Mouse (Mus musculus): ENCODE data around the gene Lhx8.

The Lhx8 gene

GRCm38 (mm10) chr3:154330181-154331002 is at the start of gene Lhx8:
Gene Lhx8, minus strand, starts transcription at chr3:154330659.
- peak; percentile 16 for DNase-seq (ENCODE audit: low spot score)

DNA sequence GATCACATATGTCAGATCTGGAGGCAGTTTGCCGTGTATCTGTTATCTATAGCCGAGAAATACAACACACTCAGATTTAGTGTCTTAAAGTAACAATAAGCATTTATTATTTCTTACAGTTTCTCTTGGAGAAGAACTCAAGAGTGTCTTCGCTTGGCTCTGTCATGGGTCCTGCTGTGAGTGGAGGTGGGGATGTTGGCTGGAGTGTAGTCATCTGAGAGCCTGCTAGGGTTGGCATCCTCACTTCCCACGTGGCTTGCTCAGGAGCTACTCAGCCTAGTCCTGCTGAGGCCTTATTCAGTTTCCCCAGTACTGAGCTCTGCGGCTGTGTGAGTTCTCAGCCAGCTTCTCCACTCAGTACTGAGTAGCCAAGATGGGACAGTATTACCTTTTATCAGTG is 43.1 kb upstream of the Lhx8 start:
- DNase-seq (ENCODE audit: low spot score): no peak

DNA sequence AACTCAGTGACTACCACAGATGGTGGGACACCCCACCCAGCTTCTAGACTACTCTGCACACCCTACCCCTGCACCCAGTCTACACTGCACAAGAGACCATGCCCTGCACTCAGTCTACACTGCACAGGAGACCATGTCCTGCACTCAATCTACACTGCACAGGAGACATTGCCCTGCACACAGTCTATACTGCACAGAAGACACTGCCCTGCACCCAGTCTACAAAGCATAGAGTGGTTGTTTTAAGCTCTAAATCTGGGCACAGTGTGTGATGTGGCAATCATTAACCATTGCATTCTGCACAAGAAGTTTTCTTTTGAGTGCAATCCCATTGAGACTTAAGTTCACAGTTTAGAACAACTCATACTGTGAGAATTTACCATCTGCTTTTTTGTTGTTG is 42.2 kb upstream of the Lhx8 start:
- DNase-seq (ENCODE audit: low spot score): no peak

GRCm38 (mm10) chr3:154367327-154367726 is 36.9 kb upstream of the Lhx8 start:
- DNase-seq (ENCODE audit: low spot score): no peak

GRCm38 (mm10) chr3:154364604-154365209 is 34.2 kb upstream of the Lhx8 start:
- DNase-seq (ENCODE audit: low spot score): peak; percentile 48

DNA sequence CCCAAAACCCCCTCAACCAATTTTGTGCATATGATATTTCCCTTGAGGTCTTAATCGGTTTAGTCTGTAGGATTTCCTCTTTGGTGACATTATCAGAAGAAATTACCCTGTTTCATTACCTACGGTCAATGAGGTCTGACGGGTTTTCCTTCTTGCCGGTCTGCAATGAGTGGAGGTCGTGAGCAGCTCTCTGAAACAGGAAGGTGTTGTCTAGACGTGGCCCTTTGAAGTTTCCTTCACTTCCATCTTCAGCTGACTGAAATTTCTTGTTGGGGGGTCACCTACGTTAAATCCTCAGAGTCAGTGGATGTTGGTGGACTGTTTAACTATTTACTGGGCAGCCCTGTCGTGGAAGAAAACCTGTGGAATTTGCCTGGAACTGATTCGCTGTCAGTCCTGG is 33.0 kb upstream of the Lhx8 start:
- DNase-seq (ENCODE audit: low spot score): no peak

DNA sequence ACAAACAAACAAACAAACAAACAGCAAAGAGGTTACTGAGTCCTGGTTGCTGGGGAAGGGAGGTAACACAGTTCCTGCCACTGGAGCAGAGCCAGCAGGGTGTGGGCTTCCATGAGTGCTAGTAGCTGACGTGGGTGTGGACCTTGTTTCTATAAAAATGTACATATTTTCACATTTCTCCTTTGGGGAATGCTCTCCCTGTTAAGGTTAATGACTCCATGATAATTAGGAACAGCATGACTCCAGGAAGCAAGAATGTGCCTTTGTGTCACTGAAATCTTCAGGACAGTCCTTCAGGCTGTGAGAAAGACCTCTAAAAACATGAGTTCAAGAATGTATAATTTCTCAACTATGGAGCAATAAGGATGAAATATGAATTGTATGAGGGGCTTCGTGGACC is 28.8 kb upstream of the Lhx8 start:
- DNase-seq (ENCODE audit: low spot score): no peak

- no peak for DNase-seq (ENCODE audit: low spot score)
Observed at GRCm38 (mm10) chr3:154340294-154340914, 9.9 kb upstream of the Lhx8 start.

GRCm38 (mm10) chr3:154339649-154340260 is 9.3 kb upstream of the Lhx8 start:
- DNase-seq (ENCODE audit: low spot score): no peak

- no peak for DNase-seq (ENCODE audit: low spot score)
Observed at GRCm38 (mm10) chr3:154334806-154335205, 4.3 kb upstream of the Lhx8 start.

DNA sequence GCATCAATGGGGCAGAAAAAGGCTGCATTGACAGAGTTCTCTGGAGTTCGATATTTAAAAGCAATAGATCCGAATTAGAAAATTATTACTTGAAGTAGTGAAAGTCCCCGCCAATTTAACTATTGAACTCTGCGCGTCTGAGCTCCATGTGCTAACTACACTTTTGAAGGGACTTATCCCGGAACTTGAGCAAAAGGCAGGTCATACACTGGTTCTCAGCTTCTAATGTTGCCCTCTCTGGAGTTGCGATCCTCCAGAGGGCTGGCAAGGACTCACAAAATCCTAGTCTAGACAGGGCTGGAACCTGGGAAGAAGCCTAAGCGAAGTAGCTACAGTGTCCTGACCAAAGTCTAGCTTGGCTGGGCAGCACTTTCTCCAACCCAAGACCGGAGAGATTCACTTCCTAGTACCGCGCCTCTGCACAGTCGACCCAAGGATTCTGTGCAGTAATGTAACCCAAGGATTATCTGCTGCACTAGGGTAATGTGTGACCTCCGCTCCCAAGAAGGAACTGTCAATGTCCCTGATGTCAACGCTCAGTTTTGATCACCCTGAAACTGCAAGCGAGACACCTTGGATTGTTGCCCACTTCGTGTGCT is 3.0 kb upstream of the Lhx8 start:
- no peak for DNase-seq (ENCODE audit: low spot score)

DNA sequence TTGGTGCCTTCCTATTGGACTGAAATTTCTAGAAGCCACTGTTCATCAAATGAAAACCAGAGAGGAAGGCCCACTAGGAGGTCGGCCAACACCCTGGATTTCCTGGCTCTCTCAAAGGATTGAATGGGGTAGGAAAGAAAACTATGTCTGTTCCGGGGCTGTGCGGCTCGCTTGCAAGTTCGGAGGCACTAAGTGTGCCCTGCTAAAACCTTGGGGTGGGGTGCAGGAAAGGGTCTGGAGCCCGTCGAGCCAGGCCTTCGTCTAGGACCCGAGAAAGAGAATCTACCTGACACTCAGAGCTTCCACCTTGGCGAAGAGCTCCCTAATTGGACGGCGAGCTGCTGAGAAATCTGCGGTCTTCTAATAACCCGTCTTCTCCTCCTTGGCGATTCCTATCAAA is 2.5 kb upstream of the Lhx8 start:
- DNase-seq (ENCODE audit: low spot score): no peak

- DNase-seq (ENCODE audit: low spot score): no peak
Observed at GRCm38 (mm10) chr3:154332213-154332530, 1.7 kb upstream of the Lhx8 start.

- no peak for DNase-seq (ENCODE audit: low spot score)
Observed at GRCm38 (mm10) chr3:154331506-154332212, 1.2 kb upstream of the Lhx8 start.

- no peak for DNase-seq (ENCODE audit: low spot score)
Observed at GRCm38 (mm10) chr3:154331003-154331340, 513 bp upstream of the Lhx8 start.

GRCm38 (mm10) chr3:154329323-154330180 is 907 bp downstream of the Lhx8 start:
- DNase-seq (ENCODE audit: low spot score): peak; percentile 34

DNA sequence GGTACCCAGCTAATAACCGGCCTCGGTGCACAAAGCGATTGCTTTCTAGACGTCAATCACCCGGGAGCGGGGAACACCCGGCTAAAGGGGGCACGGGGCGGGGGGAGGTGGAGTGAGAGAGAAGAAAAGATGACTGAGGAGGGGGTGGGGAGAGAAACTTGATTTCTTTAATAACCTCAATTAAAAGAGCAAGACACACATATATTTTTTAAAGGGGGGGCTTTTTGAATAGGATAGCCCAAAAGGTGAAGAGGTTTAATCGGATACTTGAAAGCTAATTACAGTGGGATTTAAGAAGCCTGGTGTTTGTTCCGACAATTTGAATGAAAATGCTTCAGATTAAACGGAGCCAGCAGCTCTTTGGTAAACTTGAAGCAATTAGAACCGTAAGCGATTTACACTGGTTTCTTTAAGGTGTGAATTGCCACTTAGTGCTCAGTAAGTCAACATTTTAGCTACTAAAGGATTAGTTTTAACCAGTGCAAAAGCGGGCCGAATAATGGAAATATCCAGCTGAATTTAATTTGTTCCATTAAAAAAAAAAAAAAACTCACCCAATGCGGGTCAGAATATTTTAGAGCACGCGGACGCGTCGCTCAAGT is 1.6 kb downstream of the Lhx8 start:
- no peak for DNase-seq (ENCODE audit: low spot score)

- peak; percentile 20 for DNase-seq (ENCODE audit: low spot score)
Observed at GRCm38 (mm10) chr3:154327883-154328720, 2.4 kb downstream of the Lhx8 start.

GRCm38 (mm10) chr3:154327110-154327882 is 3.2 kb downstream of the Lhx8 start:
- DNase-seq (ENCODE audit: low spot score): no peak
